Mouse (Mus musculus) urinary bladder, postnatal 4 days (tissue): ENCODE measurements around the gene Flrt1.

Experiments
- DNase-seq, 2 experiments: peaks; one replicate each; pipeline ENCODE4 v3.0.0; 2021 to 2022; ENCODE audit warnings: low spot score in 2 of 2

Gene Flrt1

GRCm38 (mm10) chr19:7105544-7105943 is at the start of gene Flrt1:
TSS of gene Flrt1 (minus strand) at chr19:7105729.
- DNase-seq, result no peak

- DNase-seq, result no peak
Measured at GRCm38 (mm10) chr19:7155196-7155595, 49.7 kb upstream of the Flrt1 start.

GRCm38 (mm10) chr19:7153232-7153631 is 47.7 kb upstream of the Flrt1 start:
- DNase-seq, result no peak

- DNase-seq, result no peak
Measured at GRCm38 (mm10) chr19:7151927-7152653, 46.6 kb upstream of the Flrt1 start.

DNA sequence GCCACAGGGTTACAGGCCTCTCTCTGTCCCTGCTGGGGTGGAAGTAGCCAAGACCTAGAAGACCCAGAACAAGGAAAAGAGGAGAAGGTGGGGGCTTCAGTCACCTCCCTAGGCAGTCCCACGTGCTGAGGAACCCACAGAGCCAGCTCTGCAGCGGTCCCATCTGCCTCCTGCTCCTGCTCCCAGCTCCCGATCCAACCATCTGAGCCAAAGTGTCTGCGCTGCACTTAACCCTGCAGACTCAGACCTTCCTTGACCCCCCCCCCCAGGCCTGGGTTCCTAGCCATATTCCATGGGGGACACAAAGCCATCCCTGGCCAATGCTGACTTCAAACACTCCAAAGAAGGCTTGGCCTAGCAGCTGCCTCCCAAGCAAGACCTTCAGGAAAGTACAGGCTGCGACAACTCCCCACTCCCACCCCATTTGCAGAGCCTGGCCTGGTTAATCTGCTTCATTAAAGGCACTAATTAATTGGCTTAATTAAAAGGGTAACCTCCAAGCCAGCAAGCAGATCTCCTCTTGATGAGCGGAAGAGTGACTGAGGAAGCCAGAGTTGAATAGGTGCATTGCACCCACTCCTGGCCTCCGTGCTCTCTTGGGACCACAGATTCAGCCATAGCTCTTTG is 45.9 kb upstream of the Flrt1 start:
- no peak for DNase-seq

- no peak for DNase-seq
Measured at GRCm38 (mm10) chr19:7149158-7149685, 43.7 kb upstream of the Flrt1 start.

GRCm38 (mm10) chr19:7148541-7149085 is 43.1 kb upstream of the Flrt1 start:
- DNase-seq, result no peak

DNA sequence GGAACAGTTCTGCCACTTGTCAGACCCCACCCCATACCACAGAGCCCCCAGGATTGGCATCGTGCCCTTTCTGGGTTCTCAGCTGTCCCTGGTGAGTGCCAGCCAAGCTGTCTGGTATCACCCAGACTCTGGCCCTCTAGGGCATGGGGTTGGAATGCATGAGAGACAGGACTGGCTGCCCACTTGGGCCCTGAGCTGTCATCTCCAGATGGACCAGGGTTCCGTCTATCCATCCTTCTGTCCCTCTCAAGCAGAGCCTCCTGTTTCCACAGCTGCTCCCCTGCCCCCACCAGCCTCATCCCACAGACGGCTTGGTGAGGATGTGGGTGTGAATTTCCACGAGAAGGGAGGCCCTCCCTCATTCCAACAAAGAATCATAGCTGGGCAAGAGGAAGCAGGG is 42.6 kb upstream of the Flrt1 start:
- DNase-seq, result no peak

- DNase-seq, result no peak
Measured at GRCm38 (mm10) chr19:7146376-7146775, 40.8 kb upstream of the Flrt1 start.

DNA sequence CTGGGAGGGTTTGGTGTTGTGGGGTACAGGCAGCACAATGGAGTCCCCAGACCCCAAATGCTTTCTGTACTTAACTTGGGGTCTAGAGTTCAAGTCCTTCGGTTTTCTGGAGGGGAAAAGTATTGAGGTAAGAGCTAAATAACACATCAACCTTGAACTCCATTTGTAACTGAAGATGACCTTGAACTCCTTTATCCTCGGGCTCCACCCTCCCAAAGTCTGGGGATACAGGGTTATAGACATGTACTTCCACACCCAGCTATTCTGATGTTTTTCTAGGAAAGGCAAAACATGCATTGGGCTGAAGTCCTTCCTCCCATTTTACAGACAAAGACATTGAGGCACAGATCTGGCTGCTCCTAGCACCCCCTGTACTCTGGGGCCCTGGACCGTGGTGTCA is 38.9 kb upstream of the Flrt1 start:
- no peak for DNase-seq

- peak; percentile 48 to 70 for DNase-seq
Measured at GRCm38 (mm10) chr19:7143854-7144253, 38.3 kb upstream of the Flrt1 start.

- DNase-seq, result peak in 1 of 2 experiments; percentile 62
Measured at GRCm38 (mm10) chr19:7142207-7142915, 36.8 kb upstream of the Flrt1 start.

DNA sequence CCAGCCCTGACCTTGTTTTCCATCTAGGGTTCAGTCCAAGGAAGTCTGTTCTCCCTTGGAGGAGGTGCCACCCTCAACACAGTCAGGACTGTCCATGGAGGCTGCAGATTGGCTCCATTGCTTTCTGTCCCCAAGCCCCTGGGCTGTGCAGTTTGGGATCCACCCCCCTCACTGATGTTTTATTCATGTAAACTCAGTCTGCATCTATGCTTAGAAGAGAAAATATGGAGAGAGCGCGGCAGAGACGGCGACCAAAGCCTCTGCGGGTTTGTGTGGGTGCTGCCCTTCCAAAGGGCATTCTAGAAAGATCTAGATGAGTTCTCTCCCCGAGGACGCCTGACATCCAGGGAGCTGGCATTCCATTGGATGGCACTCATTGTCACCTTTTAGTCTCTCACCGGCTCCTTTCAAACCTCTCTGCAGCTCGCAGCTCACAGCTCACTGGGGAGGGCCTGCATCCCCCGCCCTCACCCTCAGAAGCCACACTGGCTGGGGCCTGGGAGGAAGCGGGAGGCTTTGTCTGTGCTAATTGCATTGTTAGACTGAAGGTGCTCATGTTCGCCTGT is 35.4 kb upstream of the Flrt1 start:
- no peak for DNase-seq

GRCm38 (mm10) chr19:7140373-7140772 is 34.8 kb upstream of the Flrt1 start:
- no peak for DNase-seq

- no peak for DNase-seq
Measured at GRCm38 (mm10) chr19:7139321-7139720, 33.8 kb upstream of the Flrt1 start.

- no peak for DNase-seq
Measured at GRCm38 (mm10) chr19:7138327-7138726, 32.8 kb upstream of the Flrt1 start.

- DNase-seq, result no peak
Measured at GRCm38 (mm10) chr19:7136714-7137498, 31.4 kb upstream of the Flrt1 start.

- DNase-seq, result no peak
Measured at GRCm38 (mm10) chr19:7136016-7136415, 30.5 kb upstream of the Flrt1 start.

- DNase-seq, result peak; percentile 43 to 69
Measured at GRCm38 (mm10) chr19:7135525-7135924, 30.0 kb upstream of the Flrt1 start.

GRCm38 (mm10) chr19:7134631-7135091 is 29.1 kb upstream of the Flrt1 start:
- peak in 1 of 2 experiments; percentile 47 for DNase-seq

- no peak for DNase-seq
Measured at GRCm38 (mm10) chr19:7133436-7133835, 27.9 kb upstream of the Flrt1 start.
